Mouse (Mus musculus): ENCODE results near the gene Oit1.

Gene Oit1

GRCm38 (mm10) chr14:8378685-8379313 is at the start of gene Oit1:
TSS of gene Oit1 (minus strand) at chr14:8378754.
- no peak for DNase-seq (ENCODE audit: low spot score)

- DNase-seq (ENCODE audit: low spot score), result no peak
Observed at GRCm38 (mm10) chr14:8422833-8423232, 44.3 kb upstream of the Oit1 start.

- peak; percentile 34 for DNase-seq (ENCODE audit: low spot score)
Observed at GRCm38 (mm10) chr14:8421199-8421787, 42.7 kb upstream of the Oit1 start.

GRCm38 (mm10) chr14:8418610-8419009 is 40.1 kb upstream of the Oit1 start:
- DNase-seq (ENCODE audit: low spot score), result no peak

- DNase-seq (ENCODE audit: low spot score), result no peak
Observed at GRCm38 (mm10) chr14:8405946-8406345, 27.4 kb upstream of the Oit1 start.

GRCm38 (mm10) chr14:8403310-8403709 is 24.8 kb upstream of the Oit1 start:
- no peak for DNase-seq (ENCODE audit: low spot score)

- DNase-seq (ENCODE audit: low spot score), result no peak
Observed at GRCm38 (mm10) chr14:8398507-8398906, 20.0 kb upstream of the Oit1 start.

- no peak for DNase-seq (ENCODE audit: low spot score)
Observed at GRCm38 (mm10) chr14:8395690-8396287, 17.2 kb upstream of the Oit1 start.

GRCm38 (mm10) chr14:8392181-8392825 is 13.7 kb upstream of the Oit1 start:
- DNase-seq (ENCODE audit: low spot score), result no peak

- no peak for DNase-seq (ENCODE audit: low spot score)
Observed at GRCm38 (mm10) chr14:8369394-8369793, 9.2 kb downstream of the Oit1 start.

- no peak for DNase-seq (ENCODE audit: low spot score)
Observed at GRCm38 (mm10) chr14:8368900-8369299, 9.7 kb downstream of the Oit1 start.

- DNase-seq (ENCODE audit: low spot score), result peak; percentile 30
Observed at GRCm38 (mm10) chr14:8367727-8368520, 10.6 kb downstream of the Oit1 start.

- DNase-seq (ENCODE audit: low spot score), result peak; percentile 17
Observed at GRCm38 (mm10) chr14:8367121-8367520, 11.4 kb downstream of the Oit1 start.

- DNase-seq (ENCODE audit: low spot score), result no peak
Observed at GRCm38 (mm10) chr14:8365833-8366232, 12.7 kb downstream of the Oit1 start.

- no peak for DNase-seq (ENCODE audit: low spot score)
Observed at GRCm38 (mm10) chr14:8356836-8357235, 21.7 kb downstream of the Oit1 start.

GRCm38 (mm10) chr14:8355999-8356501 is 22.5 kb downstream of the Oit1 start:
- DNase-seq (ENCODE audit: low spot score), result peak; percentile 94

GRCm38 (mm10) chr14:8348927-8349326 is 29.6 kb downstream of the Oit1 start:
- DNase-seq (ENCODE audit: low spot score), result no peak

GRCm38 (mm10) chr14:8346255-8346997 is 32.1 kb downstream of the Oit1 start:
- DNase-seq (ENCODE audit: low spot score), result peak; percentile 90

- DNase-seq (ENCODE audit: low spot score), result no peak
Observed at GRCm38 (mm10) chr14:8345566-8345965, 33.0 kb downstream of the Oit1 start.

GRCm38 (mm10) chr14:8342509-8343106 is 35.9 kb downstream of the Oit1 start:
- DNase-seq (ENCODE audit: low spot score), result no peak

- DNase-seq (ENCODE audit: low spot score), result no peak
Observed at GRCm38 (mm10) chr14:8340226-8340625, 38.3 kb downstream of the Oit1 start.

Data from retina, embryonic 14.5 days (tissue).